Mouse (Mus musculus): ENCODE data around the gene Pold3. TPM values are rescaled to one million over a fixed set of nuclear protein-coding genes. Genes with fewer than 3 reads are reported as not detected.
A peak's percentile ranks its signal among the peaks of the same experiment; 100 is the strongest.

Gene Pold3
- polyA plus RNA-seq, 1 experiment from 2014 or later = 34.3 TPM

- H3K27me3 ChIP-seq = no peaks in the 10 kb centered on the region
- no peak for TF ChIP-seq CTCF (IDR thresholded peaks at IDR 0.05)
- ChIA-PET CTCF (interaction anchor here (0.8 kb wide), 1 partner anchor 45 kb away, joined by 3 read pairs; the partner anchor contains the start of gene Lipt2), POLR2A (interaction anchor here (0.6 kb wide), 1 partner anchor 46 kb away, joined by 3 read pairs; no protein-coding TSS in a partner anchor)
- ATAC-seq = no peak
- in situ Hi-C loops (cut with MboI; ENCODE audit: low pct_unique_long_range_greater_than_20kb) = no loop called here
- no peak for DNase-seq (ENCODE audit: low read depth, low spot score)
Observed at GRCm38 (mm10) chr7:100113821-100114220, 7.5 kb downstream of the Pold3 start.

- H3K27me3 ChIP-seq = no peaks in the 10 kb centered on the region
- TF ChIP-seq CTCF (IDR thresholded peaks at IDR 0.05) = no peak
- in situ Hi-C loops (cut with MboI; ENCODE audit: low pct_unique_long_range_greater_than_20kb) = no loop called here
- no peak for DNase-seq (ENCODE audit: low read depth, low spot score)
- ChIA-PET CTCF (interaction anchor here (1.8 to 4.8 kb wide), 2 partner anchors 106 to 123 kb away, joined by 3 to 31 read pairs; no protein-coding TSS in a partner anchor), POLR2A (no interaction called here)
- no peak for ATAC-seq
Observed at GRCm38 (mm10) chr7:100111506-100111905, 9.9 kb downstream of the Pold3 start.

GRCm38 (mm10) chr7:100108341-100108740, 13.0 kb downstream of the Pold3 start:
- CTCF ChIA-PET = interaction anchor here (0.6 to 4.8 kb wide), 10 partner anchors 9 to 119 kb away, joined by 3 to 31 read pairs (median 4); no protein-coding TSS in a partner anchor

GRCm38 (mm10) chr7:100104677-100105076, 16.7 kb downstream of the Pold3 start:
- no peaks in the 10 kb centered on the region for H3K27me3 ChIP-seq
- no peak for TF ChIP-seq CTCF (IDR thresholded peaks at IDR 0.05)
- in situ Hi-C loops (cut with MboI; ENCODE audit: low pct_unique_long_range_greater_than_20kb) = no loop called here
- ATAC-seq (no peak), DNase-seq (ENCODE audit: low read depth, low spot score) (no peak)
- CTCF ChIA-PET = interaction anchor here (1.0 kb wide), 1 partner anchor 110 kb away, joined by 3 read pairs; no protein-coding TSS in a partner anchor
- POLR2A ChIA-PET = no interaction called here

More at GRCm38 (mm10) chr7:100108341-100108740, 13.0 kb downstream of the Pold3 start:
- POLR2A ChIA-PET = no interaction called here
- in situ Hi-C loops (cut with MboI; ENCODE audit: low pct_unique_long_range_greater_than_20kb) = no loop called here
- no peak for DNase-seq (ENCODE audit: low read depth, low spot score)
- ATAC-seq = no peak
- TF ChIP-seq CTCF (IDR thresholded peaks at IDR 0.05) = peak; percentile 49
- no peaks in the 10 kb centered on the region for H3K27me3 ChIP-seq

GRCm38 (mm10) chr7:100100031-100100595, 21.3 kb downstream of the Pold3 start:
- TF ChIP-seq CTCF (IDR thresholded peaks at IDR 0.05) = no peak
- ChIA-PET POLR2A (no interaction called here), CTCF (no interaction called here)
- peak; percentile 34 for DNase-seq (ENCODE audit: low read depth, low spot score)
- in situ Hi-C loops (cut with MboI; ENCODE audit: low pct_unique_long_range_greater_than_20kb) = no loop called here
- ATAC-seq = peak; percentile 62
- H3K27me3 ChIP-seq = no peaks in the 10 kb centered on the region

- ChIA-PET POLR2A (no interaction called here), CTCF (no interaction called here)
- DNase-seq (ENCODE audit: low read depth, low spot score) = no peak
- no peak for TF ChIP-seq CTCF (IDR thresholded peaks at IDR 0.05)
- in situ Hi-C loops (cut with MboI; ENCODE audit: low pct_unique_long_range_greater_than_20kb) = no loop called here
- no peak for ATAC-seq
- H3K27me3 ChIP-seq = no peaks in the 10 kb centered on the region
Observed at GRCm38 (mm10) chr7:100086891-100087290, 34.5 kb downstream of the Pold3 start.

- CTCF ChIA-PET = interaction anchor here (0.8 kb wide), 1 partner anchor 20 kb away, joined by 3 read pairs; no protein-coding TSS in a partner anchor
- no peak for TF ChIP-seq CTCF (IDR thresholded peaks at IDR 0.05)
- ATAC-seq (no peak), DNase-seq (ENCODE audit: low read depth, low spot score) (no peak)
- POLR2A ChIA-PET = no interaction called here
- H3K27me3 ChIP-seq = no peaks in the 10 kb centered on the region
- in situ Hi-C loops (cut with MboI; ENCODE audit: low pct_unique_long_range_greater_than_20kb) = no loop called here
Observed at GRCm38 (mm10) chr7:100086159-100086755, 35.1 kb downstream of the Pold3 start.

- in situ Hi-C loops (cut with MboI; ENCODE audit: low pct_unique_long_range_greater_than_20kb) = no loop called here
Observed at GRCm38 (mm10) chr7:100083812-100084211, 37.6 kb downstream of the Pold3 start.

GRCm38 (mm10) chr7:100082836-100083235, 38.5 kb downstream of the Pold3 start:
- no peak for TF ChIP-seq CTCF (IDR thresholded peaks at IDR 0.05)
- in situ Hi-C loops (cut with MboI; ENCODE audit: low pct_unique_long_range_greater_than_20kb) = no loop called here
- DNase-seq (ENCODE audit: low read depth, low spot score) (no peak), ATAC-seq (no peak)
- CTCF ChIA-PET = no interaction called here
- H3K27me3 ChIP-seq = no peaks in the 10 kb centered on the region
- POLR2A ChIA-PET = no interaction called here

More at GRCm38 (mm10) chr7:100083812-100084211, 37.6 kb downstream of the Pold3 start:
- ChIA-PET POLR2A (no interaction called here), CTCF (no interaction called here)
- DNase-seq (ENCODE audit: low read depth, low spot score) (no peak), ATAC-seq (no peak)
- TF ChIP-seq CTCF (IDR thresholded peaks at IDR 0.05) = no peak
- H3K27me3 ChIP-seq = no peaks in the 10 kb centered on the region

GRCm38 (mm10) chr7:100080087-100080781, 41.1 kb downstream of the Pold3 start:
- POLR2A ChIA-PET = no interaction called here
- no peak for ATAC-seq
- TF ChIP-seq CTCF (IDR thresholded peaks at IDR 0.05) = no peak

GRCm38 (mm10) chr7:100077071-100077470, 44.3 kb downstream of the Pold3 start:
- CTCF ChIA-PET = no interaction called here
- no peaks in the 10 kb centered on the region for H3K27me3 ChIP-seq
- POLR2A ChIA-PET = no interaction called here
- no peak for ATAC-seq
- DNase-seq (ENCODE audit: low read depth, low spot score) = no peak
- in situ Hi-C loops (cut with MboI; ENCODE audit: low pct_unique_long_range_greater_than_20kb) = no loop called here
- no peak for TF ChIP-seq CTCF (IDR thresholded peaks at IDR 0.05)

More at GRCm38 (mm10) chr7:100080087-100080781, 41.1 kb downstream of the Pold3 start:
- CTCF ChIA-PET = no interaction called here
- DNase-seq (ENCODE audit: low read depth, low spot score) = no peak
- in situ Hi-C loops (cut with MboI; ENCODE audit: low pct_unique_long_range_greater_than_20kb) = no loop called here
- no peaks in the 10 kb centered on the region for H3K27me3 ChIP-seq
